Mouse (Mus musculus): ENCODE results near the gene Sorcs2. TPM values are rescaled to one million over a fixed set of nuclear protein-coding genes. Genes with fewer than 3 reads are reported as not detected.

Sorcs2 gene
- polyA plus RNA-seq, 1 experiment from 2014 or later = 12.8 TPM

DNA sequence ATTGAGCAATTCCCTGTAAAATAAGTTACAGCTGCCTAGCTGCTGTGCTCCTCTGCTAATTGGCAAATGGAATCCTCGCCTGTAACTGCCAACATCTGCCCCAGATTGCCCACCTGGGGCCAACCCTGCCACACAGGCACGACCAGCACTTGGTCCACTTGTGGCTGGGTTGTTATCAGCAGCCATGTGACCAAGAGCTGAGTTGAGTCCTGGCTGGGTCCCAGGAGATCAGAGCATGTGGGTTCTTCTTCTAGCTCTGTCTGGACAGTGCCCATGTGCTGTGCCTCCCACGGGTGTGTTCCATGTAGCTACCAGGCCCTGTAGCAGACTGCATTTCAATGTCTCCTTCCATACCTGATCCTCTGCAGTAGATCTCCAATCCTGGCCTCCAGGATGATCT is 286.4 kb downstream of the Sorcs2 start:
- no peak for DNase-seq (ENCODE audit: low spot score)
- no peaks in the 10 kb centered on the region for H3K36me3 ChIP-seq (ENCODE audit: control insufficient read depth, insufficient read depth, low read length)
- 83% methylated on average over 3 of the region's 3 CpGs for WGBS
- no peaks in the 10 kb centered on the region for H3K9me3 ChIP-seq (ENCODE audit: control insufficient read depth, low read length)
- H3K9ac ChIP-seq (ENCODE audit: low read length) = no peak overlapping the region
- no peak overlapping the region for H3K27ac ChIP-seq (ENCODE audit: low read depth)
- no peak for ATAC-seq (replicated peaks; ENCODE audit: low FRiP score, low TSS enrichment, low read depth)
- no peaks in the 10 kb centered on the region for H3K27me3 ChIP-seq (replicated peaks; ENCODE audit: control insufficient read depth, insufficient read depth, low read length)
- H3K4me2 ChIP-seq (ENCODE audit: low read length) = no peak overlapping the region
- no peaks in the 10 kb centered on the region for H3K4me1 ChIP-seq (replicated peaks; ENCODE audit: control insufficient read depth, insufficient read depth, low read length)
- no peak overlapping the region for H3K4me3 ChIP-seq (ENCODE audit: low read depth, low read length)

- WGBS = 79% methylated on average over 4 of the region's 4 CpGs
Observed at GRCm38 (mm10) chr5:36108339-36108887, 289.5 kb downstream of the Sorcs2 start.

DNA sequence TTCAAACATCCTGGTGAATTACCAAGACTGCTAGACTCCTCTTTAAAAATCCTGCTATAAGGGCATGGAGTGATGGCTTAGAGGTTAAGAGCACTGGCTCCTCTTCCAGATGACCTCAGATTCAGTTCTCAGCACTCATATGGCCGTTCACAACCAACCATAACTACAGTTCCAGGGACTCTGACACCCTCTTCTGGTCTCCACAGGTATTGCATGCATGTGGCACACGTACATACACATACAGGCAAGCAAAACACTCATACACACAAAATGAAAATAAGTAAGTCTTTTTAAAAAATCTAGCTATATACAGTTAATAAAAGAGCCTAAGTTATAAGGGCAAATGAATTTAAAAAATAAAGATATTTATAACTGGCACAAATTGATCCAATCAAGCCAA is 294.5 kb downstream of the Sorcs2 start:
- Histone ChIP-seq H3K36me3 (ENCODE audit: control insufficient read depth, insufficient read depth, low read length) (no peaks in the 10 kb centered on the region), H3K9ac (ENCODE audit: low read length) (no peak overlapping the region), H3K27ac (ENCODE audit: low read depth) (no peak overlapping the region), H3K9me3 (ENCODE audit: control insufficient read depth, low read length) (no peaks in the 10 kb centered on the region), H3K4me1 (replicated peaks; ENCODE audit: control insufficient read depth, insufficient read depth, low read length) (no peaks in the 10 kb centered on the region), H3K27me3 (replicated peaks; ENCODE audit: control insufficient read depth, insufficient read depth, low read length) (no peaks in the 10 kb centered on the region), H3K4me3 (ENCODE audit: low read depth, low read length) (no peak overlapping the region), H3K4me2 (ENCODE audit: low read length) (no peak overlapping the region)
- DNase-seq (ENCODE audit: low spot score) = no peak
- WGBS = 90% methylated on average over 2 of the region's 2 CpGs
- ATAC-seq (replicated peaks; ENCODE audit: low FRiP score, low TSS enrichment, low read depth) = no peak

More at GRCm38 (mm10) chr5:36108339-36108887, 289.5 kb downstream of the Sorcs2 start:
- Histone ChIP-seq H3K9ac (ENCODE audit: low read length) (no peak overlapping the region), H3K27me3 (replicated peaks; ENCODE audit: control insufficient read depth, insufficient read depth, low read length) (no peaks in the 10 kb centered on the region), H3K4me2 (ENCODE audit: low read length) (no peak overlapping the region), H3K36me3 (ENCODE audit: control insufficient read depth, insufficient read depth, low read length) (no peaks in the 10 kb centered on the region), H3K4me3 (ENCODE audit: low read depth, low read length) (no peak overlapping the region), H3K9me3 (ENCODE audit: control insufficient read depth, low read length) (no peaks in the 10 kb centered on the region), H3K4me1 (replicated peaks; ENCODE audit: control insufficient read depth, insufficient read depth, low read length) (no peaks in the 10 kb centered on the region), H3K27ac (ENCODE audit: low read depth) (no peak overlapping the region)
- ATAC-seq (replicated peaks; ENCODE audit: low FRiP score, low TSS enrichment, low read depth) (no peak), DNase-seq (ENCODE audit: low spot score) (no peak)

- Histone ChIP-seq H3K36me3 (ENCODE audit: control insufficient read depth, insufficient read depth, low read length) (no peaks in the 10 kb centered on the region), H3K27me3 (replicated peaks; ENCODE audit: control insufficient read depth, insufficient read depth, low read length) (no peaks in the 10 kb centered on the region), H3K4me3 (ENCODE audit: low read depth, low read length) (no peak overlapping the region), H3K9ac (ENCODE audit: low read length) (no peak overlapping the region), H3K4me1 (replicated peaks; ENCODE audit: control insufficient read depth, insufficient read depth, low read length) (no peaks in the 10 kb centered on the region), H3K9me3 (ENCODE audit: control insufficient read depth, low read length) (no peaks in the 10 kb centered on the region), H3K27ac (ENCODE audit: low read depth) (no peak overlapping the region), H3K4me2 (ENCODE audit: low read length) (no peak overlapping the region)
- no peak for ATAC-seq (replicated peaks; ENCODE audit: low FRiP score, low TSS enrichment, low read depth)
- WGBS = 49% methylated on average over 10 of the region's 10 CpGs
- no peak for DNase-seq (ENCODE audit: low spot score)
Observed at GRCm38 (mm10) chr5:36101129-36101528, 296.8 kb downstream of the Sorcs2 start.

- no peaks in the 10 kb centered on the region for H3K27me3 ChIP-seq (replicated peaks; ENCODE audit: control insufficient read depth, insufficient read depth, low read length)
- H3K36me3 ChIP-seq (ENCODE audit: control insufficient read depth, insufficient read depth, low read length) = no peaks in the 10 kb centered on the region
- WGBS = 67% methylated on average over 3 of the region's 3 CpGs
- no peak overlapping the region for H3K4me2 ChIP-seq (ENCODE audit: low read length)
- H3K27ac ChIP-seq (ENCODE audit: low read depth) = no peak overlapping the region
- DNase-seq (ENCODE audit: low spot score) = no peak
- H3K9me3 ChIP-seq (ENCODE audit: control insufficient read depth, low read length) = no peaks in the 10 kb centered on the region
- no peak for ATAC-seq (replicated peaks; ENCODE audit: low FRiP score, low TSS enrichment, low read depth)
- H3K9ac ChIP-seq (ENCODE audit: low read length) = no peak overlapping the region
- no peak overlapping the region for H3K4me3 ChIP-seq (ENCODE audit: low read depth, low read length)
- H3K4me1 ChIP-seq (replicated peaks; ENCODE audit: control insufficient read depth, insufficient read depth, low read length) = no peaks in the 10 kb centered on the region
Observed at GRCm38 (mm10) chr5:36100488-36100887, 297.5 kb downstream of the Sorcs2 start.

DNA sequence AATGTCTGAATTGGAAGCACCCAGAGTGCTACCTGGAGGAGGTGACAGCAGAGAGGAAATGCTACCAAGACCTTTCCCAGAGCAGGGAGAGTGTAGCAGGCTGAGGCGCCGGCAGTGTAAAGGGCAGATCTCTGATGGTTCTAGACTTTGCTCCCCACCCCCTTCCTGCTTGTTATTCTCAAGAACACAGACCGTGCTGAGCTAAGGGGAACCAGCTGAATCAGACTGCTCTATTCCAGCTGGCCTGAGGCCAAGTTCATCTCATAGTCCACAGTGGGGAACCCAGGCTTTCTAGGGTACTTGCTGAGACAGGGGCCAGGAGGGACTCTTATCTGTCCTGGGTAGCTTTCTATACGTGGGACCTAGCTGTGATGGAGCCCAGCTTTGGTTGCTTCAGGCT is 298.3 kb downstream of the Sorcs2 start:
- Histone ChIP-seq H3K9ac (ENCODE audit: low read length) (no peak overlapping the region), H3K9me3 (ENCODE audit: control insufficient read depth, low read length) (no peaks in the 10 kb centered on the region), H3K27ac (ENCODE audit: low read depth) (no peak overlapping the region), H3K4me1 (replicated peaks; ENCODE audit: control insufficient read depth, insufficient read depth, low read length) (no peaks in the 10 kb centered on the region), H3K36me3 (ENCODE audit: control insufficient read depth, insufficient read depth, low read length) (no peaks in the 10 kb centered on the region), H3K27me3 (replicated peaks; ENCODE audit: control insufficient read depth, insufficient read depth, low read length) (no peaks in the 10 kb centered on the region), H3K4me2 (ENCODE audit: low read length) (no peak overlapping the region), H3K4me3 (ENCODE audit: low read depth, low read length) (no peak overlapping the region)
- 56% methylated on average over 4 of the region's 4 CpGs for WGBS
- DNase-seq (ENCODE audit: low spot score) (no peak), ATAC-seq (replicated peaks; ENCODE audit: low FRiP score, low TSS enrichment, low read depth) (no peak)

- H3K36me3 ChIP-seq (ENCODE audit: control insufficient read depth, insufficient read depth, low read length) = no peaks in the 10 kb centered on the region
- H3K4me1 ChIP-seq (replicated peaks; ENCODE audit: control insufficient read depth, insufficient read depth, low read length) = no peaks in the 10 kb centered on the region
- ATAC-seq (replicated peaks; ENCODE audit: low FRiP score, low TSS enrichment, low read depth) = no peak
- H3K27me3 ChIP-seq (replicated peaks; ENCODE audit: control insufficient read depth, insufficient read depth, low read length) = no peaks in the 10 kb centered on the region
- H3K9ac ChIP-seq (ENCODE audit: low read length) = no peak overlapping the region
- 83% methylated on average over 8 of the region's 8 CpGs for WGBS
- no peak overlapping the region for H3K4me3 ChIP-seq (ENCODE audit: low read depth, low read length)
- no peak for DNase-seq (ENCODE audit: low spot score)
- H3K27ac ChIP-seq (ENCODE audit: low read depth) = no peak overlapping the region
- H3K4me2 ChIP-seq (ENCODE audit: low read length) = no peak overlapping the region
- H3K9me3 ChIP-seq (ENCODE audit: control insufficient read depth, low read length) = no peaks in the 10 kb centered on the region
Observed at GRCm38 (mm10) chr5:36096046-36096445, 301.9 kb downstream of the Sorcs2 start.

GRCm38 (mm10) chr5:36090036-36090435 is 307.9 kb downstream of the Sorcs2 start:
- WGBS = 64% methylated on average over 7 of the region's 7 CpGs
- H3K4me3 ChIP-seq (ENCODE audit: low read depth, low read length) = no peak overlapping the region
- H3K9ac ChIP-seq (ENCODE audit: low read length) = no peak overlapping the region
- H3K36me3 ChIP-seq (ENCODE audit: control insufficient read depth, insufficient read depth, low read length) = no peaks in the 10 kb centered on the region
- H3K4me1 ChIP-seq (replicated peaks; ENCODE audit: control insufficient read depth, insufficient read depth, low read length) = no peaks in the 10 kb centered on the region
- no peak overlapping the region for H3K4me2 ChIP-seq (ENCODE audit: low read length)
- ATAC-seq (replicated peaks; ENCODE audit: low FRiP score, low TSS enrichment, low read depth) = no peak
- no peak for DNase-seq (ENCODE audit: low spot score)
- H3K27me3 ChIP-seq (replicated peaks; ENCODE audit: control insufficient read depth, insufficient read depth, low read length) = no peaks in the 10 kb centered on the region
- no peaks in the 10 kb centered on the region for H3K9me3 ChIP-seq (ENCODE audit: control insufficient read depth, low read length)
- no peak overlapping the region for H3K27ac ChIP-seq (ENCODE audit: low read depth)

GRCm38 (mm10) chr5:36089243-36089642 is 308.7 kb downstream of the Sorcs2 start:
- Histone ChIP-seq H3K9ac (ENCODE audit: low read length) (no peak overlapping the region), H3K27me3 (replicated peaks; ENCODE audit: control insufficient read depth, insufficient read depth, low read length) (no peaks in the 10 kb centered on the region), H3K4me1 (replicated peaks; ENCODE audit: control insufficient read depth, insufficient read depth, low read length) (no peaks in the 10 kb centered on the region), H3K36me3 (ENCODE audit: control insufficient read depth, insufficient read depth, low read length) (no peaks in the 10 kb centered on the region), H3K4me3 (ENCODE audit: low read depth, low read length) (no peak overlapping the region), H3K4me2 (ENCODE audit: low read length) (no peak overlapping the region), H3K9me3 (ENCODE audit: control insufficient read depth, low read length) (no peaks in the 10 kb centered on the region), H3K27ac (ENCODE audit: low read depth) (peak overlapping the region; percentile 38)
- WGBS = 68% methylated on average over 2 of the region's 2 CpGs
- DNase-seq (ENCODE audit: low spot score) (no peak), ATAC-seq (replicated peaks; ENCODE audit: low FRiP score, low TSS enrichment, low read depth) (no peak)

Data from intestine, embryonic 14.5 days (tissue).